Mouse (Mus musculus) MEL-GATA-1-ER (cell line): ENCODE measurements around the gene Hist1h2bc.
"Not testable (repeated sequence)": the region's sequence is repeated elsewhere in the genome, so short reads cannot be mapped to it uniquely, and the experiment has no call there.

Experiments
- DNase-seq: peaks from one replicate; pipeline ENCODE4 v3.0.0-alpha.2; 2012; ENCODE audit warnings: low read depth; ENCODE audit errors: extremely low read depth

Gene Hist1h2bc

GRCm38 (mm10) chr13:23698996-23699395 lies 15.0 kb downstream of the Hist1h2bc start:
- no peak for DNase-seq

- DNase-seq: no peak
Measured at GRCm38 (mm10) chr13:23699767-23700166, 15.8 kb downstream of the Hist1h2bc start.

- DNase-seq: peak; percentile 91
Measured at GRCm38 (mm10) chr13:23700786-23701520, 17.0 kb downstream of the Hist1h2bc start.

GRCm38 (mm10) chr13:23702220-23702619 lies 18.2 kb downstream of the Hist1h2bc start:
- DNase-seq: no peak

- not testable (repeated sequence) for DNase-seq
Measured at GRCm38 (mm10) chr13:23702801-23703200, 18.8 kb downstream of the Hist1h2bc start.

- DNase-seq: no peak
Measured at GRCm38 (mm10) chr13:23705751-23706356, 21.9 kb downstream of the Hist1h2bc start.

GRCm38 (mm10) chr13:23706771-23707170 lies 22.8 kb downstream of the Hist1h2bc start:
- DNase-seq: no peak

- no peak for DNase-seq
Measured at GRCm38 (mm10) chr13:23708041-23708440, 24.0 kb downstream of the Hist1h2bc start.

GRCm38 (mm10) chr13:23708654-23709053 lies 24.7 kb downstream of the Hist1h2bc start:
- DNase-seq: no peak

- no peak for DNase-seq
Measured at GRCm38 (mm10) chr13:23709714-23710373, 25.8 kb downstream of the Hist1h2bc start.

- no peak for DNase-seq
Measured at GRCm38 (mm10) chr13:23710374-23711089, 26.5 kb downstream of the Hist1h2bc start, which contains the start of gene Hfe. Gene Hfe, minus strand, starts transcription at chr13:23710854.

GRCm38 (mm10) chr13:23716261-23717042 lies 32.5 kb downstream of the Hist1h2bc start:
- DNase-seq: peak; percentile 50

- no peak for DNase-seq
Measured at GRCm38 (mm10) chr13:23717176-23717575, 33.2 kb downstream of the Hist1h2bc start.

- DNase-seq: not testable (repeated sequence)
Measured at GRCm38 (mm10) chr13:23717593-23718245, 33.7 kb downstream of the Hist1h2bc start.

GRCm38 (mm10) chr13:23724239-23724638 lies 40.2 kb downstream of the Hist1h2bc start:
- DNase-seq: no peak

GRCm38 (mm10) chr13:23725213-23725612 lies 41.2 kb downstream of the Hist1h2bc start:
- DNase-seq: no peak

- DNase-seq: no peak
Measured at GRCm38 (mm10) chr13:23728472-23729191, 44.6 kb downstream of the Hist1h2bc start.

GRCm38 (mm10) chr13:23729192-23729525 lies 45.2 kb downstream of the Hist1h2bc start:
- DNase-seq: no peak

GRCm38 (mm10) chr13:23729706-23730105 lies 45.7 kb downstream of the Hist1h2bc start:
- no peak for DNase-seq

- no peak for DNase-seq
Measured at GRCm38 (mm10) chr13:23730479-23730878, 46.5 kb downstream of the Hist1h2bc start.
